Mouse (Mus musculus): ENCODE data around the gene Srrt.
A peak's percentile ranks its signal among the peaks of the same experiment; 100 is the strongest.

Gene Srrt

DNA sequence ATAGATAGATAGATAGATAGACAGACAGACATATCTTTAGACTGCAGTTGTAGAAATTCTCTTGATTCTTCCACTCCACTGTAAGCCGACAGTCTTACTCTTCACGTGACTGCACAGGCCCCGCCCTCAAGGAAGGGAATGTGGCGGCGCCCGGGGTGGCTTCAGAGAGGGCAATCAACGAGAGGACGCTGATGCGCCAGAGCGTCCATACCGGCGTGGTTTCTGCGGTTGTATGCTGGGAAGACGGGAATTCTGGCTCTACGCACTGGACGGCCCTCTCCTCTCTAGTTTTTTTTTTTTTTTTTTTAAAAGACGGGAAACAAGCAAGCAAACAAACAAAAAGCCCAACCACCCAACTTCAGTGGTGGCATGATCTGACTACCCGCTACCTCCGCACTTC, 30.8 kb upstream of the Srrt start:
- peak; percentile 55 for DNase-seq (ENCODE audit: low read depth, low spot score)

DNA sequence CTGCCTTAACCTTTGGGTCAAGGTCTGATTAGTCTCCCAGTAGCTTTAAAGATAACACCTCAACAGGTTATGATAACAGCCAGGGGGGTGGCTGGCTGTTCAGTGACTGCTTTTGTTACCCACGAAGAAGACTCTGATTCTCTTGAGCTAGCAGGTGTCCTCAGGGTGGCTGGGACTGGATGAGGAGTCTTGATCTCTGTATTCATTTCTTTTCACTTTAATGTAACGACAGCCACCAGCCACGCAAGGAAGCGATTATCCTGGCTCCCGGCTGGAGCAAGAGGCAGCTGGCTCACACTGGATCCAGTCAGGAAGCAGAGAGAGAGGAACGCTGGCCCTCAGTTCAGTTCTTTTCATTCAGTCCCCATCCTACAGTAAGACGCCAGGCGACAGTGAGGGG, 29.7 kb upstream of the Srrt start:
- DNase-seq (ENCODE audit: low read depth, low spot score), result no peak

DNA sequence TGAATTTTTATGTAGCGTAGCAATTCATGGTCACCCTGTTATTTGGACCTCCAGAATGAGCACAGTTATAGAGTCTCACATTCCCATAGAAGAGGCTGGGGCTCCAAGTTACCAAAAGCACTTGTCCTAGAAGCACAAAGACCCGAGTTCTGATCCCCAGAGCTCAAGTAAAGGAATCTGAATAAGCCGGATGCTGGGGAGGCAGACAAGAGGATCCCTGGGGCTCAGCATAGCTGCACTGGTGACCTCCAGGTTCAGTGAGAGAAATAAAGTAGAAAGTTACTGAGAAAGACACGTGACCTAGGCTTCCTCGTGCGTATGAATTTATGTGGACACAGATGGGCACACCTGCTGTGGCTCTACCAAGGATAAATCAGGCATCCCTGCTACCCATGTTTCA, 27.6 kb upstream of the Srrt start:
- DNase-seq (ENCODE audit: low read depth, low spot score), result no peak

DNA sequence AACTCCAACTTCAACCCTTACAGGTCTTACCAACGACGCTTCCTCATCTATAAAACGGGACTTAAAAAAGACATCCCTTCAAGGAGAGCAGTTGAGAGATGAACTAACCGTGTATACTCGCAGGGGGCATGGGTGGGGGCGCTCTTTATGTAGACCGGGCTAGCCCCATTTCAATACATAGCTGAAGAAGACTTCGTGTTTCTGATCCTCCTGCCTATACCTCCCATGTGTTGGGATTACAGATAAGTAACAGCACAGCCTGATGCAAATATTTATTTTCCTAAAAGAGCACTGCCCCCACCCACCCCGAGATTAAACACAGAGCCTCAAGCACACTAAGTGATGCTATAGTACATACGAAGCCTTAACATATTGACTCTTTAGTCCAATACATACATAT, 26.8 kb upstream of the Srrt start:
- DNase-seq (ENCODE audit: low read depth, low spot score), result no peak

DNA sequence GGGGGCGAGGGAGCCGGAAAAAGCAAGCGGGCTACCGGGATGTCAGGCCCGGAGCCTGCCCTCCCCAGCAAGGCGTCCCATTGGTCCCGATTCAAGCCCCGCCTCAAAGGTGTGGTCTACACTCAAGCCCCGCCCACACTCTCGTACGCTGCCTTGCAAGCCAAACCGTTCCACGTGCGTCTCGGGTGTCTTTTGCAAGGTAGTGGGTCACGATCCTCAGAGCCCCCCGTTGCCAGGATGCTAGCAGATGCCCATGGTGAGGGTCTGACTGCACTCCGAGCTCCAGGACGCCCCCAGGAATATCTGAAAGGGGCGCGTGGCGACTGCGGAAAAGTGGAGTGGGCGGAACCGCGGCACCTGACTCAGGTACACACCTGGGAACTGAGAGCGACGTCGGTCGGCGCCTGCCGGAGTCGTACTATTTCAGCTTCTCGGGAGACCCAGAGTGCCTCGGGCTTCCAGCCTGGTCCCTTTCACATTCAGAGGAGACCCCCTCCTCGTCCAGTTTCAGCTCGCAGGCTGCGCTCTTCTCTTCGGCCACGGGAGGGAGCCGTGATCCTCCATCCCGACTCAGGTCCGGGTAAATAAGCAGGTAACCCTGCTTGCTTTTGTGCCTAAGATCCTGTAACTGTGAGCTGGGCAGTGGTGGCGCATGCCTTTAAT, 26.2 kb upstream of the Srrt start, which contains the start of gene Slc12a9:
TSS of gene Slc12a9 (minus strand) at position 86 of the 663 bp plus-strand sequence.
- peak; percentile 74 for DNase-seq (ENCODE audit: low read depth, low spot score)

DNA sequence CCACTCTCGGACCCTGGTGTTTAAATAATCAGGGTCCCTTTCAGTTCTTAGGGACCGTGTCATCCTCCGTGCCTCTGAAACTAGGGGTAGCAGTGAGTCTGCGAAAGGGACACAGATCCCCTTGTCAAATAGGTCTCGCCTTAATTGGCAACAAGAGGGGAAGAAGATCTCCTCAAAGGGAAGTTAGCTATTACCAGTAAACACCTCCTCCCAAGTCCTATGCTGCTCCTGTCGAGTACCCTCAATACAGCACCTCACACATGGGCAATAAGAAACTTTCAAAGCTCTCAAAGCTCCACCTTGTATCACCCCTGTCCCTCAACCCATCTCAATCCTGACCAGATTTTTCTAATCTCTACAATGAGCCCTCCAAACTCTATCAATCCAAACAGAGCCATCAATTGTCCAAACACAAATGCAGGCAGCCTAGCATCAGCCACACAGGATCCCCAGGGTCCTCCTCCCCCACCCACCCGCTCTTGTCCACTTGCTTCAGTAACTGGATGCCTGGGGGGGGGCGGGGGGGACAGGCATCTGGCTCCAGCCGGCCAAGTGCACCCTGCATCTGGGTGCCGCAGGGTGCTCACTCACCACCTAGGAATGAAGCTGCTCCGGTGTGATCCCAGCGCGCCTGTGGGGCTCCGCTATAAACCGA, 25.5 kb upstream of the Srrt start:
- no peak for DNase-seq (ENCODE audit: low read depth, low spot score)

DNA sequence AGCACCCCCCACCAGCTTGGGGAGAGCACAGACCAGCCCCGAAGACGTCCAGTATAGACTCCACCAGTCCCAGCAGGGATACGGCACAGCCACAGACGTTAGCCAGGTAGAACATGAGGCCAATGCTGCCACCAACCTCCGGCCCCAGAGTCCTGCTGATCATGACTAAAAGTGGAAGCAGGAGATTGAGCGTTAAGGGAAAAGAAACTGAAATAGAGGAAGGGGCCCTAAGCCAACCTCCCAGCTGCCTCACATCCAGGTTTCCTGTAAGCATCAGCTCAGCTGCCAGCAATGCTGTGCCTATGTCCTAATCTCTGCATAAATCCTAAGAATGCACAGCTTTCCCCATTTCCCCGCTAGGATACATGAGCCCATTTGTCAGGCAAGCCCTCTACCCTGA, 23.4 kb upstream of the Srrt start:
- no peak for DNase-seq (ENCODE audit: low read depth, low spot score)

DNA sequence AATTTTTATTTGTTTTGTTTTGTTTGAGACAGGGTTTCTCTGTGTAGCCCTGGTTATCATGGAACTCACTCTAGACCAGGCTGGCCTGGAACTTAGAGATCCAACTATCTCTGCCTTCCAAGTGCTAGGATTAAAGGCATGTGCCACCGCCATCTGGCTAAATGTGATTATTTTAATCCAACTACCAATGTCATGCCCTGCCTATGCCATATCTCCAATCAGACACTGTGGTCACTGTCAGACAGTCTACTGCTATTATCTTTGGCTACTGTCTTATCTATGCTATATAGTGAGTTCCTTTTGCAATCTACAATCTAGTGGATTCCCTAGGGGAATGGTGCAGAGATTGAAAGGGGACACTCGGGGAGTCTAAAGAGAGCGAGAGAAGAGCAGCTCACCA, 13.5 kb upstream of the Srrt start:
- no peak for DNase-seq (ENCODE audit: low read depth, low spot score)

DNA sequence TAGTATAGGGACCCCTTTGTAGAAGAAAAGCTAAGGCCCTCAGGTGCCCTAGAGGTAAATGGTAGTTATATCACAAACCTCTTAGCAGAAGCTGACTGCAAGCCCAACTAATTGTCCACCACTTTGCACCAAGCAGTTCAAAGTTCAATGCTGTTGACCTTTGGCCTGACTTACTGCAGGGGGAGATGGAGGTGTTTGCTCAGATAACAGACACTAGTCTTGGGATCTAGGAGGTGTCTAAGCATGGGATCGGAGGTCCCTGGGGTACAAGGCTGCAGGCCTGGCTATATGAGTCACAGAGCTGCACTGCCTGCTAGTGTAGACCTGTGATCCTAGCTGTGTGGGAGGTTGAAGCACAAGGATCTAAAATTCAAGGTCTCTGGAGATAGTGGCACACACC, 11.1 kb upstream of the Srrt start:
- no peak for DNase-seq (ENCODE audit: low read depth, low spot score)

DNA sequence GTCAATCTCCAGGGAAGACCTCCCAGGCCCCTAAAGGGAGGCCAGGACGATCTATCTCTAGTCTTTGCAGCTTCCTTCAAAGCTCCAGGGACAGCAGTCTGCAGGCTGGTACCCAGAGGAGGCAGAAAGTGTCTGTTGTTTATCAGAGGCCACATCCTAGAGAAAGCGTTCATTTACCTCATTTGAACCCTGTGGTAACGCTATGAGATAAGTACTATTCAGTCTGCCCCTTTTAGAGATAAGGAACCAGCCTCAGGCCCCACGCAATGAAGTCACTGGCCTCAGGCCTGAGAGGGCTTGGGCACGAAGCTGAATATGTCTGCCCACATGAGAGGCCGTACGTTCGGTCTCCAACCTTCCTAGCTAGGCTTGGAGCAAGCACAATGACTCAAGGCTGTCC, 9.9 kb upstream of the Srrt start:
- DNase-seq (ENCODE audit: low read depth, low spot score), result no peak

DNA sequence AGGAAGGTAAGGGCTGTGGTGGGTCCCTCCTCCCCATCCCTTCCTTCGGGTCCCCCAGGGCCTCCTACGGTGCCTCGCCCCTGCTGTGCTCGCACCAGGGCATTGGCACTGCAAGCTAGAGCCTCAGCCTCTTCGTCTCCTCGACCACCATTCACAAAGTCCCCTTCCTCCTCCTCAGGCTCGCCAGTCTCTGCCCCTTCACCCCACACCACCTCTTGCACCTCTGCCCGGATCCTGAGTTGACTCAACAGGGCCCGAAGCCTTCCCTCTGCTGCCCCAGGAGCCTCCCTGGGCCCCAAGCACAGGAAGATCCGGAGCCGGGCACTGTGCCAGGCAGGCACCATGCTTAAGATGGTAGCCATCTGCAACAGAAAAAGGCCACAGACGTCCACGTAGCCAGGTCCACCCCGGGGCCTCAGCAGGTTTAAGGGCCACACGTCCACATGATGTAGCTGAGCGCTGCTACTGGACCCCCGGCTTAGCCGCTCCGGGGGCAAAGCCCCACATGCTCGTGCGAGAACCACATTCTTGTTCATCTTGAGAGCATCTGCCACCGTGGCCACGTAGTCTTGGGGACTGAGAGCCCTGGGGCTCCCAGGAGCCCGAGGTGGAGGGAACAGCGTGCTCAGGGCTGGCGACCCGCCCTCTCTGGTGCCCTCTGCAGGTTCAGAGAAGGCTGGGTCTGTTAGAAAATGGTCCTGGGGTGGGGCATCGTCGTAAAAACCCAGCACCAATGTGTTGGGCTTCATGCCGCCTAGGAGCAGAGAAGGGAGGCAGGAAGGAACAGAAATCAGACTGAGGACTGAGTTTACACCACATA, 7.8 kb upstream of the Srrt start:
- no peak for DNase-seq (ENCODE audit: low read depth, low spot score)

DNA sequence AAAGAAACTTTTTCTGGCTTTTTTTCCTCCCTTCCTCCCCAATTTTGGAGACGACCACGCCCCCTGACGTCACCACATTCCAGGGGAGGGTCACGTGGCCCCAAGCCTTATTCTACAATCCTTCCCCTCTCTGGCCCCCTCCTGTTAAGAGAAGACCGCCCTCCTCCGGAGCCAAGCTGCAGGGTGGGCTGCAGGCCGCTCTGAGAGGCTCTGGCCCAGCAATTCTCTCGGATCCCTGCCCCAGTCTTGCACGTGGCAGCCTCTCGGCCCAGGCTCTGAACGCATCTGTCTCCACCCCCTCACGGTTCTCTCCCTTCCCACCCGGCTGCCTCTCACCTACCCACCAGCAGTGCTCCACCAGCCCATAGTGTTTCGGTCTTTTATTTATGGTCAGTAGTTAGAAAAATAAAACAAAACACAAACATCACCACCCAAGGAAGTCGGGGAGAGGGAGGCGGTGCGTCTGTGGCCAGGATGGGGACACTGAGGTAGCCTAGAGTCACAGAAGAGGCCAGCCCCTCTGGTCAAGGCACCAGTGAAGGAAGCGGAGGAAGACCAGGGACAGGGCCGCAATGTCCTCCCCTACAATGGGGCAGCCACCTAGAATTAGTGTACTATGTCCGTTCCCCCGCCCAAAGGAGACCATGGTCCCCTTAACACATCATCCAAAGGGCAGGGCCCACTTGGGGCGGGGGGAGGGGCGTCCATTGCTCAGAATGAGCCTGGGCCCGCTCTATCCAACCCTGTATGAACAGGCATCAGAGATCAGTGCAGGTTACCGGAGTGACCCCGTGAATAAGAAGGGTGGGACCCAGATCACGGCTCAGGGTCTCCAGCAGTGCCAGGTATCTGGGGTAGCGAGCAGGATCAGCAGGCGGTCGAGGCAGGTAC, 7.0 kb upstream of the Srrt start, which contains the start of gene Trip6:
TSS of gene Trip6 (minus strand) at position 212 of the 891 bp plus-strand sequence.
- DNase-seq (ENCODE audit: low read depth, low spot score), result no peak

DNA sequence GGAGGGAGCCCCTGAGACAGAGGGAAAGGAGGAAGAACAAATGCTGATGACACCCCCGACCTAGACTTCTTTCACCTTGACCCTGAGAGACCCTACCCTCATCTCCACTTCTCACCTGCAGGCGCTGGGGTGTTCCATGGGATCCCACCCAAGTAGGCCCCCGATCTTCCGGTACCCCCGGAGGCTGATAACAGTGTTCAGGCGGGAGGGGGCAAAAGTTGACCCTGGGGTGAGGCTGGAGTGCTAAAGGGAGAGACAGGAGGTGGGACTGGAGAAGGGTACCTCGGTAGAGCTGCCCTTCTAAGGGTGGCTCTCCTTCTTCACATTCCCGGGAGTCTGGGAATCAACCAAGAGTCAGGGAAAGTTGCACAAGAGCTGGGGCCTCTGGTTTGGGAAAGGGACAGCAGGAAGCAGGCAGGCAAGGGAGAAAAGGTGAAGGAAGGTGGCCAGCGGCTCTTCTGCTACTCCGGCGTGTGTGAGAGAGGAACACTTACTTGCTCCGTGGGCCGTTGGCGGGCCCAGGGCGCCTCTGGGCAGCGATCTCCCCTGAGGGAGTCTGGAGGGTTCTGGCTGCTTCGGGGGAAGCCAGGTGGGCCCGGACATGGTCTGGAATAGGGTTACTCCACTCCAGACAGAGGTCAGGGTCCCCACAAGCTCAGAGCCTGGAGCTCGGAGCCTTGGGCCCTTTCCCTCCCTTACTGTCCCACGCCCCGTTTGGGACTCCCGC, 6.2 kb upstream of the Srrt start:
- DNase-seq (ENCODE audit: low read depth, low spot score), result no peak

DNA sequence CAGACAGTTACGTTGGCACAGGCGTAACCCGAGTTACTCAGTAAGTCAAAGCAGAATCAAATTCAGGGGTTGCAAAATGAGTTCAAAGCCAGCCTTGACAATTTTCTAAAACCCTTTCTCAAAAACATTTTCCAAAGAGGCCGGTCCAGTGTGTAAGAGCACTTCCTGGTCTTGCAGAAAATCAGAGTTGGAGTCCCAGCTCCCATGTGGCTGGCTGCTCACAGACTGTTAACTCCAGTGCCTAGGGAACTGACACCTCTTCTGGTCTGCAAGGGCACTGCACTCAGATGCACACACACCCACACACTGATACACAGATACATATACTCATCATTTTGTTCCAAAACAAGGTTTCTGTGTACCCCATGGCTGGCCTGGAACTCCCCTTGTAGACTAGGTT, 882 bp upstream of the Srrt start:
- no peak for DNase-seq (ENCODE audit: low read depth, low spot score)

DNA sequence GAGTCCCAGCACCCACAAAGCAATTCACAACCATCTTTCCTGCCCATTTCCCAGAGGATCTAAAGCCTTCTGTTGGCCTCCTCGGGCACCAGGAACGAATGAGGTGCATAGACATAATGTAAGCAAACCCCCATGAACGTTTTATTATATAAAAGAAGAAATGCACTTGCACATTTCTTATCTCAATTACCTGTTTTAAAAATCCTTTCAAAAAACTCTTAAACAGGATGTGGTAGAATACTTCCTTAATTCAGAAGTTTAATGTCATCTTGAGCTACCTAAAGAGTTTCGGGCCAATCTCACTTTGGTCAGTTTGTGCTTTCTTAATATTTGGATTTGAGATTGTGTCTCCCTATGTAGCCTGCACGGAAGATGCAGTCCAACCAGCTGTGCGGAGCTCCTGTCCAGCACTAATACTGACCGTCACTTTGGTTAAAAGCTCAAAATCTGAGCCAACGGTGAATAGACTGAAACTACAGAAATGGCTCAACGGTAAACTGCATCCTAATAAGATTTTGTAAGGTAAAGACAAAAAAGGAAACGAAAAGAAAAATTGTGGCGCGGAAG, 952 bp downstream of the Srrt start:
- no peak for DNase-seq (ENCODE audit: low read depth, low spot score)

DNA sequence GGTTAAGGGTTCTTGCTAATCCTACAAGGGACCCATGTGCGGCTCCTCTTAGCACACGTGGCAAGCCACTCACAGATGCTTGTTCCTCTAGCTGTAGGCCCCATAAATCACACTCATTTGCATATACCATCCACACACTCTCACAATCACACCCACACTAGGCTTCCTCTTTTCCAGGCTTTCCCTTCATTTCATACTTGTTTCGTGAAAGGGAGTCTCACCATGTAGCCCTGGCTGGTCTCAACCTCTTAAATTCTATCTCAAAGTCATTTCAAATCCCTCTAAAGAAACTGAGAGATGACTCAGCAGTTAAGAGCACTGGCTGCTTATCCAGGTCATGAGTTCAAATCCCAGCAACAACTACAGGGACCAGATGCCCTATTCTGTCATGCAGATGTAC, 1.7 kb downstream of the Srrt start:
- no peak for DNase-seq (ENCODE audit: low read depth, low spot score)

DNA sequence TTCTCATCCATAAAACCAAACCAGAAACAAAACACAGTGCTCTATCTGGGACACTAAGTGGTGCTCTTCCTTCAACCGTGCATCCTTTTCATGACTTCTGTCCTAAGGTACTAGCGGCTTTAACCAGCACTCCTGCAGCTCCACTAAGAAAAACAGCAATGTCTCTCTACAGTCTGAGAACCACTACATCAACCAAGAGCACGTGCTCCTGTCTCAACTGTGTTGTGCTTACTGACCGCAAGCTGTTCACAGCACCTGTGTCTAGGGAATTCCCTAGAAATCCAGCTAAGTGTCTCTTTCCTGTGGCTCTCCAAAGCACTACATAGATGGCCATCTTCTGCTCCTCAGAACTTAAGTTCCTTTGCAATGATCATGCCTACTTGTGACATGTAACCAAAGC, 2.7 kb downstream of the Srrt start:
- DNase-seq (ENCODE audit: low read depth, low spot score), result no peak

DNA sequence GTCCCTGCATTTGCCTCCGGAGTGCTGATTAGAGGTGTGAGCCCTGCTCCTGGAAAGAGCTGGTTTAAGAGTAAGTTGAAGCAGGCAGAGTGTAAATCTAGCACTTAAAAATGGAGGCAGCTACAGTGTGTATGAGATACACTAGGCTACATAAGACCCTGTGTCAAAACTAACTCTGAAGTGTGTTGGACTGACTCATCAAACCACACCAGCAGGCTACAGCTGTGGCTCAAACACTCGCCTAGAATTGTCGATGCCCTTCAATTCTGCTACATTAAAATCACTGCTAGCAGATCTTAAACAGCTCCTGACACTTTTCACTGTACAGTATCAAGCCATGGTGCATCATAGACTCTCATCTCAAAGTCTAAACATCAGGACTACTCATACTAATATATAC, 3.3 kb downstream of the Srrt start:
- DNase-seq (ENCODE audit: low read depth, low spot score), result no peak

DNA sequence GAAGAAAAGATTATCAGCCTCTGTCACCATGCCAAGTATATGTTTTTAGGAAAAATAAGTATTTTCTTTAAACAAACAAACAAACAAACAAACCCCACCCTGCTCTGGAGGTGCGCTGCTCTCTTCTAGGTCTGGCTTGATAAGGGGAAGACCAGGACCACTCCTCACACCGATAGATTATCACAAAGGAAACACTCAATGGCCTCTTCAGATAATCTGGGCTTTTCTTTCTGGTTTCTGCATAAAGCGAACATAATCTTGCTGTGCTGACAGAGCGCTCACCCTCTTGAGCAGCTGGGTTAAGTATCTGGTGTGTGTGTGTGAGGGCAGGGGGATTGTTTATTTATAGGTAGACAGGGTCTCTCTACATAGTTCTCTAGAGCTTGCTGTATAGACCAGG, 3.9 kb downstream of the Srrt start:
- DNase-seq (ENCODE audit: low read depth, low spot score), result no peak

DNA sequence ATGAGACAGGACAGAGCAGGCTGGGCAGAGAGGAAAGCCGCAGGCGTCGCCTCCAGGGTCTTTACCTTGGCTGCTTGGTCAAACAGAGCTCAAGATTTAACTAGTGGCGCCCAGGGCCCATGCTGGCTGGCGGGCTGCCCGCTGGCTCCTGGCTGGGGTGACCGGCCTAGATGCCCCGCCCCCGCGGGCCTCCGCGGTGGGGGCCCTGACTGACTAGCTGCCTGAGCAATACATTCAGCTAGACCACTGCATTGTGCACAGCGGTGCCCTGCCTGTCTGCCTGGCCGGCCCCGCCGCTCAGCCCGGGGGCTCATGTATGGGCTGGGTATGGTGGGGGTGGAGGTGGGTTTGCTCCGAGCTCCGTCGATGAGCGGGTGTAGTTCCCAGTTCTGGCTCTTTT, 6.2 kb downstream of the Srrt start:
- DNase-seq (ENCODE audit: low read depth, low spot score), result no peak

DNA sequence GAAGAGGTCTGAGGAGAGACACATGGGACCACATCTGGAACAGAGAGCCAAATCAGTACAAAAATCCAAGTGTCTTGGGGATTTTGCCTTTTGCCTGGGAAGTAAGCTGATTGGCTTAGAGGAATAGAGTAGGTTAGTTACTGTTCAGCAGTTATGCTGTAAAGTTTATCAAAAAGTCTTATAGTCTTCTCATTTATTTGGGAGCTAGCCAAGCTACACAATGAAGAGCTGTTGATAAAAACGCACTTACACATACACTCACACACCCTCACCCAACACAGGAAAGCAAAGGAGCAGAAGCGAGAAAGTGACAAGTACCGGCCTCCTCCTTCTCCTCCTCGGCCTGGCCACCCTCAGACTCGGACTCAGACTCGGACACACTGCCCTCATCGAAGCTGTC, 8.2 kb downstream of the Srrt start:
- DNase-seq (ENCODE audit: low read depth, low spot score), result no peak
